Mouse (Mus musculus): ENCODE measurements at regions not wholly inside any gene's neighbourhood (a gene's known extent, or its start where the extent isn't known, plus 50 kb on each side); places are given as distances from the start of the nearest gene placed in this dataset.
A peak's percentile ranks its signal among the peaks of the same experiment; 100 is the strongest.

DNA sequence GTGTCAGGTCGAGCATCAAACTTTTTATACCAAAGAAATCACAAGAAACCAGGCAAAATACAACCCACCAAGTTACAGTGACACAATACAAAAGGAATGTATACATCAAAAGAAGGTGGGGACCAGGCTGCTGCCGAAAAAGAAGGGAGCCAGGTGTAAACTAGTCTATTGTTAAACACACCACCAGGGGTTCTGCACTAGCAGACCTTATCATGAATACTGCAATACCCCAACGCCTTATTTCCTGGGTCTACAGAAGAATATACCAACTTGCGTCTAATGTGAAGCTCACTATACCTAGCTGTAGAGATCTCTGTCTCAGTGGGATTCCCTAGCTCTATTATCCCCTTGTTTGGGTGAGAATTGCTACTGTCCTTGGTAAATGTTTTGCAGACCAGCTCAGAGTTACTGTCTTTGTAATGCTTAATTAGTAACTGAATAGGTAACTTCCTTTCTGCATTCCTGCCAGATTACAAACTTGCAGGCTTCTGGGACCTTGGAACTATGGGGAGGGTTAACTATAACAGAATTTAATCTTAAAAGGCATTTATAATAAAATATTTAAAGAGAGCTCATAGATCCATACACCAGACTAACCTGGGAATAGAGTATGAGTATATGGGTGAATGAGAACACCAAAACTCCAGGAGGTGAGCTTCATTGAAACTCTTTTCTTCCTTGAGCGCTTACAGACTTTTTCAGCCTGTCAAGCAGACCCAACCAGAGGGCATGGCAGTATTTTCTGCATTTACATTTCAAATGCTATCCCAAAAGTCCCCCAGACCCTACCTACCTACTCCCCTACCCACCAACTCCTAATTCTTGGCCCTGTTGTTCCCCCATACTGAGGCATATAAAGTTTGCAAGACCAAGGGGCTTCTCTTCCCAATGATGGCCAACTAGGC lies 211.7 kb downstream of the Rfpl4b start:
- TF ChIP-seq CTCF (IDR thresholded peaks at IDR 0.05; ENCODE audit: borderline replicate concordance, insufficient read depth, low read depth, low read length) (no peak), POLR2A (IDR thresholded peaks at IDR 0.05; ENCODE audit: borderline replicate concordance, insufficient read depth, low read length) (no peak)
- no peak for DNase-seq
- WGBS: 81% methylated on average over 5 of the region's 5 CpGs
- no peaks in the 10 kb centered on the region for H3K27me3 ChIP-seq (ENCODE audit: control insufficient read depth, insufficient read depth, low read length)
- H3K4me3 ChIP-seq (replicated peaks; ENCODE audit: insufficient read depth, low read depth, low read length): no peak overlapping the region
- H3K27ac ChIP-seq (ENCODE audit: insufficient read depth, low read length): no peak overlapping the region
- H3K4me1 ChIP-seq (ENCODE audit: control insufficient read depth, insufficient read depth, low read length): no peaks in the 10 kb centered on the region

DNA sequence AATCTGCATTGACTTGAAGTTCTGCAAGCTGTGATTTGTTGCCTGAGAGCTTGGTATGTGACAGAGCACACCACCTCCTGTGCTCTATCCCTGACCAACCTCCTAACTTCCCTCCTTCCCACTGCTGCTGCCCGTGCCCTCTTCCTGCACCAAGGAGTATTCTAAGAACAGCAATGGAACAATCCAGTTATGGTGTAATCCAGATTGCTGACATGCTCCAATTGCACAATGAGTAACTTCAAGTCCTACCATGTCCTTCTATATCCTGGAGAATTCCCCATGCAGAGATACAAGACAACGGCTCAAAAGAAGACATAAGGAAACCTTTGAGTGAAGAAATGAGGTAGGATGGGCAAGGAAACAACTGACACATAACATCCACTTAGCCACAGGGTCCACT lies 235.5 kb downstream of the Rfpl4b start:
- 82% methylated on average over 2 of the region's 2 CpGs for WGBS

DNA sequence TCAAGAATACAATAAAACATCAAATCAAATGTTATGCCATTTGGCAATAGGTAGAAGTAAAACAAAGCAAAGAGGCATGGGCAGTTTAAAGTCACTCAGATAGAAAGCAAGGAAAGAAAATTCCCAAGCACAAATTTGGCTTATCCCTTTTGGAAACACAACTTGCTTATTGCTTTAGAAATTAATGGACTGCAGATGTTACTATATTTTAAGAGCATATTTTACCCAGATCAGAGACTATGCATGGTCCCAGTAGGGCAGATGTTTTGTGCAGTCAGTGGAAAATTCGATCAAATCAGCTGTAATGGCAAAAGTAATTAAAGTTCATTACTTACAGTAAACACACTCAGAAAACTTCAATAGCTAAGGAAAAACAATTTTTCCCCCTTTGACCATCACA lies 245.9 kb downstream of the Rfpl4b start:
- Histone ChIP-seq H3K4me1 (ENCODE audit: control insufficient read depth, insufficient read depth, low read length) (no peaks in the 10 kb centered on the region), H3K27ac (ENCODE audit: insufficient read depth, low read length) (no peak overlapping the region), H3K4me3 (replicated peaks; ENCODE audit: insufficient read depth, low read depth, low read length) (no peak overlapping the region), H3K27me3 (ENCODE audit: control insufficient read depth, insufficient read depth, low read length) (no peaks in the 10 kb centered on the region)
- DNase-seq: no peak
- 57% methylated on average over 1 of the region's 1 CpGs for WGBS
- TF ChIP-seq CTCF (IDR thresholded peaks at IDR 0.05; ENCODE audit: borderline replicate concordance, insufficient read depth, low read depth, low read length) (no peak), POLR2A (IDR thresholded peaks at IDR 0.05; ENCODE audit: borderline replicate concordance, insufficient read depth, low read length) (no peak)

More for the DNA sequence above, 235.5 kb downstream of the Rfpl4b start:
- DNase-seq: no peak
- Histone ChIP-seq H3K4me1 (ENCODE audit: control insufficient read depth, insufficient read depth, low read length) (no peaks in the 10 kb centered on the region), H3K27me3 (ENCODE audit: control insufficient read depth, insufficient read depth, low read length) (no peaks in the 10 kb centered on the region), H3K27ac (ENCODE audit: insufficient read depth, low read length) (no peak overlapping the region), H3K4me3 (replicated peaks; ENCODE audit: insufficient read depth, low read depth, low read length) (no peak overlapping the region)
- TF ChIP-seq CTCF (IDR thresholded peaks at IDR 0.05; ENCODE audit: borderline replicate concordance, insufficient read depth, low read depth, low read length) (no peak), POLR2A (IDR thresholded peaks at IDR 0.05; ENCODE audit: borderline replicate concordance, insufficient read depth, low read length) (no peak)

DNA sequence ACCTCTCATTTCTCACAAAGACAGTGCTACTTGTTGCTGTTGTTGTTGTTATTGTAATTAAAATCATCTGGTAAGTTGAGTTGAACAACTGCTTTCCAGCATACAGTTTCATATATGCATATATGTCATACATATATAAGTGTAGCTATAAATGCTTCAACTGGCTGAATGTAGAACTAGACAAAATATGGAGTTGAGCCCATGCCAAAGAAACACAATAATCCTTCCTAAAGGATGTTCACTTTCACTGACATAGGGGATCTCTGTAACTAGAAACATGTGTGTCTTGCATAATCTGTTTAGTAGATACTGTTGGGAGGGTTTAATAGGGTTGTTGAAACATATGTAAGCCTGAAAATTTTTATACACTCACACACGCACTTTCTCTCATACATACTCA lies 247.9 kb downstream of the Rfpl4b start:
- Histone ChIP-seq H3K27me3 (ENCODE audit: control insufficient read depth, insufficient read depth, low read length) (no peaks in the 10 kb centered on the region), H3K4me1 (ENCODE audit: control insufficient read depth, insufficient read depth, low read length) (no peaks in the 10 kb centered on the region), H3K4me3 (replicated peaks; ENCODE audit: insufficient read depth, low read depth, low read length) (no peak overlapping the region), H3K27ac (ENCODE audit: insufficient read depth, low read length) (no peak overlapping the region)
- DNase-seq: no peak
- 94% methylated on average over 1 of the region's 1 CpGs for WGBS
- TF ChIP-seq POLR2A (IDR thresholded peaks at IDR 0.05; ENCODE audit: borderline replicate concordance, insufficient read depth, low read length): no peak
- no peak for TF ChIP-seq CTCF (IDR thresholded peaks at IDR 0.05; ENCODE audit: borderline replicate concordance, insufficient read depth, low read depth, low read length)

DNA sequence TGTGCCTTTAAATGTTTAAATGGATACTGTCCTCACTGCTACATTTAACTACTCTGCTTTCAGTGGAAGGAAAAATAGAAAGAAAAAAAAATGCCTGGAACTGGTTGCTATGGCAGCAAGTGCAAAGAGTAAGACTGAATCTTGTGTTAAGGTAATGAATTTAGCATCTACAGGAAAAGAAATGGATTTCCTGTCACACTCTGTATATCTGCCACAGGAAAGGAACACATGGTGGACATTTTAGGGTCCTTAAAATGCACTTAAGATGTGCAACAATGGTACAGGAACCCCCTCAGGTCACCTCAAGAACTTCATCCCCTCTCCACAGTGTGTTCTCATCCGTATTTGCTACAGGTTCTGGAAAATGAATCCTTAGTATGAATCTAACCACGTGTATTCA lies 248.4 kb downstream of the Rfpl4b start:
- no peak for DNase-seq
- WGBS: 65% methylated on average over 2 of the region's 2 CpGs
- TF ChIP-seq CTCF (IDR thresholded peaks at IDR 0.05; ENCODE audit: borderline replicate concordance, insufficient read depth, low read depth, low read length): no peak
- TF ChIP-seq POLR2A (IDR thresholded peaks at IDR 0.05; ENCODE audit: borderline replicate concordance, insufficient read depth, low read length): no peak
- H3K27me3 ChIP-seq (ENCODE audit: control insufficient read depth, insufficient read depth, low read length): no peaks in the 10 kb centered on the region
- no peaks in the 10 kb centered on the region for H3K4me1 ChIP-seq (ENCODE audit: control insufficient read depth, insufficient read depth, low read length)
- no peak overlapping the region for H3K4me3 ChIP-seq (replicated peaks; ENCODE audit: insufficient read depth, low read depth, low read length)
- no peak overlapping the region for H3K27ac ChIP-seq (ENCODE audit: insufficient read depth, low read length)

DNA sequence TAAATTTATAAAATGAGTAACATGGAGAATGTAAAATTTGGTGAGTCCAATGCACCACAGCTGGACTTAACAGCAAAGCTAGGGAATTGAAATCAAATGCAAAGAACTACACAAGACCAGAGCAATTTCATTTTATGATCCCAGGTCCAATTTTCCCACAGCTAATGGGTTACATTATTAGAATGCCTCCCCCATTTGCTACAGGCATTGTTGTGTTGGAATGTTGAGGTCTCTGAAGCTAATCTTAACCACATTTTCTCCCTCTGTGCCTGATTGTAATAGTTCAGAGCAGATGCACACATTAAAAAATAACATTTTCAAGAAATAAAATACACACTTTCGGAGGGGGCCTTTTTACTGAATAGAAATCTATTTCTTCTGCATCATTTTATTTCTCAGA lies 254.3 kb downstream of the Rfpl4b start:
- no peak overlapping the region for H3K4me3 ChIP-seq (replicated peaks; ENCODE audit: insufficient read depth, low read depth, low read length)
- TF ChIP-seq POLR2A (IDR thresholded peaks at IDR 0.05; ENCODE audit: borderline replicate concordance, insufficient read depth, low read length) (no peak), CTCF (IDR thresholded peaks at IDR 0.05; ENCODE audit: borderline replicate concordance, insufficient read depth, low read depth, low read length) (no peak)
- no peaks in the 10 kb centered on the region for H3K27me3 ChIP-seq (ENCODE audit: control insufficient read depth, insufficient read depth, low read length)
- DNase-seq: no peak
- 96% methylated on average over 1 of the region's 1 CpGs for WGBS
- no peaks in the 10 kb centered on the region for H3K4me1 ChIP-seq (ENCODE audit: control insufficient read depth, insufficient read depth, low read length)
- no peak overlapping the region for H3K27ac ChIP-seq (ENCODE audit: insufficient read depth, low read length)

DNA sequence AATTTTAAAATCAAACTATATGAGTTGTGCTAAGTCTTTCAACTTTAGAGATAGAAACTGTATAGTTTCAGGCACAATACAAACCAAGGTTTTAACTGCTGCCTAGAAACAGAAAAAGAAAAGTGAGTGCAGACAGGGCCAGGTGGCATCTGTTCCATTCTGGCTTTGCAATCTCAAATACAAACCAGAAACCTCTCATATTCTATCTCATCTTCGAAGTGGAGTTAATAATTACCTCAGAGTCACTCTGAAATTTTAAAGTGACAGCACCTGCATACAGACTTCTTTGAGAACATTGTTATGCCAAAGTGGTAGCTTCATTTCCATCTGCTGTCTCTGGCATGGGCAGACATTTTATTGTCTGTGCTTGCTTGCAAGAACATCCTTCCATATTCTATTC lies 255.2 kb downstream of the Rfpl4b start:
- 2% methylated on average over 1 of the region's 1 CpGs for WGBS
- Histone ChIP-seq H3K4me3 (replicated peaks; ENCODE audit: insufficient read depth, low read depth, low read length) (no peak overlapping the region), H3K27me3 (ENCODE audit: control insufficient read depth, insufficient read depth, low read length) (no peaks in the 10 kb centered on the region), H3K4me1 (ENCODE audit: control insufficient read depth, insufficient read depth, low read length) (no peaks in the 10 kb centered on the region), H3K27ac (ENCODE audit: insufficient read depth, low read length) (no peak overlapping the region)
- no peak for TF ChIP-seq POLR2A (IDR thresholded peaks at IDR 0.05; ENCODE audit: borderline replicate concordance, insufficient read depth, low read length)
- no peak for TF ChIP-seq CTCF (IDR thresholded peaks at IDR 0.05; ENCODE audit: borderline replicate concordance, insufficient read depth, low read depth, low read length)
- no peak for DNase-seq

GRCm38 (mm10) chr10:38555040-38555439 lies 266.5 kb downstream of the Rfpl4b start:
- H3K27me3 ChIP-seq (ENCODE audit: control insufficient read depth, insufficient read depth, low read length): no peaks in the 10 kb centered on the region
- DNase-seq: peak; percentile 6 to 7
- 24% methylated on average over 5 of the region's 5 CpGs for WGBS
- no peaks in the 10 kb centered on the region for H3K4me1 ChIP-seq (ENCODE audit: control insufficient read depth, insufficient read depth, low read length)
- no peak overlapping the region for H3K27ac ChIP-seq (ENCODE audit: insufficient read depth, low read length)
- TF ChIP-seq CTCF (IDR thresholded peaks at IDR 0.05; ENCODE audit: borderline replicate concordance, insufficient read depth, low read depth, low read length) (no peak), POLR2A (IDR thresholded peaks at IDR 0.05; ENCODE audit: borderline replicate concordance, insufficient read depth, low read length) (no peak)
- H3K4me3 ChIP-seq (replicated peaks; ENCODE audit: insufficient read depth, low read depth, low read length): no peak overlapping the region

Data from cerebellum, adult 2 months (tissue).